ENCODE assay signal across 18 mouse cellular contexts in genomic region chr8:57489366-57489765, GRCm38 (mm10). TPM values are rescaled to one million over a fixed set of nuclear protein-coding genes. Genes with fewer than 3 reads are reported as not detected.
DNase-seq lines count a peak whose midpoint lies in the region; ATAC-seq and TF ChIP-seq lines count a peak whose summit lies in the region.
"Had no signal": no experiment of that assay in that cellular context is flagged by ENCODE, and none has a peak within 500 bp of the region (broad histone marks: within the 10 kb centered on the region; RNA-seq: fewer than 3 reads in every experiment).

No protein-coding gene starts in this region.

- TF ChIP-seq CTCF in stomach, postnatal 0 days (IDR thresholded peaks at IDR 0.05; ENCODE audit: low read depth): no peak

- 100% methylated on average over 1 of the region's 1 CpGs for whole genome bisulfite sequencing in heart, embryonic 13.5 days
- 100% methylated on average over 1 of the region's 1 CpGs for WGBS in stomach, postnatal 0 days

- H3K9me3 ChIP-seq in heart, embryonic 13.5 days: no peaks in the 10 kb centered on the region
- no peaks in the 10 kb centered on the region for H3K9me3 ChIP-seq in megakaryocyte, embryonic 14.5 days
- no peaks in the 10 kb centered on the region for H3K9me3 ChIP-seq in stomach, postnatal 0 days (ENCODE audit: control insufficient read depth, low read length)
- H3K9me3 ChIP-seq: forebrain, embryonic 13.5 days; hindbrain, embryonic 15.5 days had no signal

- no peak overlapping the region for H3K9ac ChIP-seq in heart, embryonic 13.5 days
- no peak overlapping the region for H3K9ac ChIP-seq in stomach, postnatal 0 days (ENCODE audit: low read length)
- H3K9ac ChIP-seq: forebrain, embryonic 13.5 days; hindbrain, embryonic 15.5 days; liver, embryonic 14.5 days had no signal

- H3K4me3 ChIP-seq in heart, embryonic 13.5 days: no peak overlapping the region
- peak overlapping the region; percentile 33 for H3K4me3 ChIP-seq in megakaryocyte, embryonic 14.5 days (replicated peaks)
- no peak overlapping the region for H3K4me3 ChIP-seq in stomach, postnatal 0 days (ENCODE audit: low read depth, low read length)

- H3K27me3 ChIP-seq in heart, embryonic 13.5 days (replicated peaks): no peaks in the 10 kb centered on the region
- no peaks in the 10 kb centered on the region for H3K27me3 ChIP-seq in megakaryocyte, embryonic 14.5 days (replicated peaks)
- no peaks in the 10 kb centered on the region for H3K27me3 ChIP-seq in stomach, postnatal 0 days (ENCODE audit: control insufficient read depth, insufficient read depth, low read length)
- H3K27me3 ChIP-seq: forebrain, embryonic 13.5 days; hindbrain, embryonic 15.5 days had no signal

- H3K36me3 ChIP-seq in heart, embryonic 13.5 days: peaks cover 4% of the 10 kb centered on the region; the same call in 1 of the 2 replicates
- peaks cover 32% of the 10 kb centered on the region for H3K36me3 ChIP-seq in megakaryocyte, embryonic 14.5 days (replicated peaks; ENCODE audit: low read length)
- H3K36me3 ChIP-seq in stomach, postnatal 0 days (ENCODE audit: control insufficient read depth, insufficient read depth, low read length): no peaks in the 10 kb centered on the region
- H3K36me3 ChIP-seq: hindbrain, embryonic 15.5 days had no signal

- peak overlapping the region; percentile 85; the same call in 1 of the 2 replicates for H3K4me2 ChIP-seq in heart, embryonic 13.5 days
- no peak overlapping the region for H3K4me2 ChIP-seq in stomach, postnatal 0 days (replicated peaks; ENCODE audit: low read depth)

- TF ChIP-seq EP300 in stomach, postnatal 0 days (optimal IDR thresholded peaks at IDR 0.05): no peak

- no peak for ATAC-seq in heart, embryonic 13.5 days (ENCODE audit: extremely low read depth, insufficient number of reproducible peaks, low FRiP score, low TSS enrichment)
- ATAC-seq in megakaryocyte, adult 5-6 weeks (ENCODE audit: poor library complexity, severe bottlenecking): no peak
- no peak for ATAC-seq in stomach, postnatal 0 days (ENCODE audit: low FRiP score, low TSS enrichment)
- ATAC-seq: forebrain, embryonic 13.5 days had no signal

- peaks cover 18% of the 10 kb centered on the region for H3K4me1 ChIP-seq in heart, embryonic 13.5 days
- peaks cover 29% of the 10 kb centered on the region for H3K4me1 ChIP-seq in megakaryocyte, embryonic 14.5 days
- no peaks in the 10 kb centered on the region for H3K4me1 ChIP-seq in stomach, postnatal 0 days (replicated peaks; ENCODE audit: control insufficient read depth, insufficient read depth)

- peak overlapping the region; percentile 97; the same call in 1 of the 2 replicates for H3K27ac ChIP-seq in heart, embryonic 13.5 days (replicated peaks)
- 0 out of 2 replicates have a peak overlapping the region, but pooled peaks have one; percentile 61 for H3K27ac ChIP-seq in stomach, postnatal 0 days (replicated peaks)
- H3K27ac ChIP-seq: forebrain, embryonic 13.5 days; hindbrain, embryonic 15.5 days had no signal

- DNase-seq in heart, postnatal 4 days: no peak
- peak; percentile 74 for DNase-seq in R1 (ENCODE audit: low read depth, low spot score)
- DNase-seq in stomach, postnatal 0 days (ENCODE audit: low spot score): no peak
- no peak for DNase-seq in lung, postnatal 14 days
- DNase-seq: adrenal gland, postnatal 36 days; cerebellum, adult 9-11 months; kidney, postnatal 4 days; layer of hippocampus, postnatal 36 days; lung, postnatal 36 days; thymus, postnatal 4 days had no signal

RNA-seq across cellular contexts. Expression of gene Sap30, which starts 1.7 kb away (rescaled TPM):
- polyA plus RNA-seq in heart, embryonic 13.5 days (2015; fragmentation: Nextera tagmentation; extraction: Ambion mirVana): 45.8 and 47.5 TPM in 2 replicates
- 10 to 100 TPM; 34.0 to 37.4 TPM for total RNA-seq in heart, postnatal 4 days (2021)
- polyA plus RNA-seq in megakaryocyte, embryonic 14.5 days (2012; ENCODE audit: insufficient read depth, low replicate concordance): 20.8 and 44.3 TPM in 2 replicates
- 85.2 and 101 TPM in 2 replicates for total RNA-seq in megakaryocyte, adult 5-6 weeks (2015)
- total RNA-seq in megakaryocyte, adult 5-6 weeks (2017): 144 and 145 TPM in 2 replicates
- polyA plus RNA-seq in stomach, postnatal 0 days (2015; fragmentation: Nextera tagmentation; extraction: Ambion mirVana): 23.8 and 28.6 TPM in 2 replicates

RNA-seq across cellular contexts. Expression of gene Hmgb2, which starts 22.3 kb away (rescaled TPM):
- 221 and 261 TPM in 2 replicates for polyA plus RNA-seq in heart, embryonic 13.5 days (2015; fragmentation: Nextera tagmentation; extraction: Ambion mirVana)
- 100 to 1,000 TPM; 159 to 180 TPM for total RNA-seq in heart, postnatal 4 days (2021)
- polyA plus RNA-seq in megakaryocyte, embryonic 14.5 days (2012; ENCODE audit: insufficient read depth, low replicate concordance): 9.4 and 95.5 TPM in 2 replicates
- 624 and 684 TPM in 2 replicates for total RNA-seq in megakaryocyte, adult 5-6 weeks (2015)
- total RNA-seq in megakaryocyte, adult 5-6 weeks (2017): 745 and 753 TPM in 2 replicates
- 158 and 220 TPM in 2 replicates for polyA plus RNA-seq in stomach, postnatal 0 days (2015; fragmentation: Nextera tagmentation; extraction: Ambion mirVana)

RNA-seq across cellular contexts. Expression of gene Scrg1, which starts 33.6 kb away (rescaled TPM):
- polyA plus RNA-seq in heart, embryonic 13.5 days (2015; fragmentation: Nextera tagmentation; extraction: Ambion mirVana): 1.3 and 1.4 TPM in 2 replicates
- not detected for total RNA-seq in heart, postnatal 4 days (2021)
- polyA plus RNA-seq in megakaryocyte, embryonic 14.5 days (2012; ENCODE audit: insufficient read depth, low replicate concordance): not detected in 2 replicates
- total RNA-seq in megakaryocyte, adult 5-6 weeks (2015): 16.7 and 27.0 TPM in 2 replicates
- 2.2 and 10.8 TPM in 2 replicates for total RNA-seq in megakaryocyte, adult 5-6 weeks (2017)
- 0.65 and 0.98 TPM in 2 replicates for polyA plus RNA-seq in stomach, postnatal 0 days (2015; fragmentation: Nextera tagmentation; extraction: Ambion mirVana)
- polyA plus RNA-seq: gonadal fat pad, adult 2 months; liver, embryonic 14.5 days; testis, adult 2 months had no signal
